In genomic region chr15:85327808-85328207, GRCm38 (mm10) we compare ENCODE assay signal across 12 mouse cellular contexts. TPM values are rescaled to one million over a fixed set of nuclear protein-coding genes. Genes with fewer than 3 reads are reported as not detected.
DNase-seq lines count a peak whose midpoint lies in the region; ATAC-seq lines count a peak whose summit lies in the region.
"Had no signal": no experiment of that assay in that cellular context is flagged by ENCODE, and none has a peak within 500 bp of the region (broad histone marks: within the 10 kb centered on the region; RNA-seq: fewer than 3 reads in every experiment).

No protein-coding gene starts in this region.

- H3K4me2 ChIP-seq in heart, embryonic 15.5 days: peak overlapping the region; percentile 26
- H3K4me2 ChIP-seq in liver, embryonic 12.5 days: peak overlapping the region; percentile 16; the same call in 1 of the 2 replicates
- H3K4me2 ChIP-seq: liver, embryonic 15.5 days; midbrain, embryonic 11.5 days had no signal

- H3K27ac ChIP-seq in heart, embryonic 15.5 days: no peak overlapping the region
- H3K27ac ChIP-seq in liver, embryonic 12.5 days: no peak overlapping the region
- H3K27ac ChIP-seq in limb, embryonic 10.5 days: no peak overlapping the region
- H3K27ac ChIP-seq: gastrocnemius, adult 2 months; hindbrain, postnatal 0 days; liver, embryonic 15.5 days had no signal

- H3K27me3 ChIP-seq in heart, embryonic 15.5 days: no peaks in the 10 kb centered on the region
- H3K27me3 ChIP-seq in liver, embryonic 12.5 days (replicated peaks): no peaks in the 10 kb centered on the region
- H3K27me3 ChIP-seq in limb, embryonic 10.5 days (ENCODE audit: low read depth, poor library complexity, severe bottlenecking): no peaks in the 10 kb centered on the region
- H3K27me3 ChIP-seq: liver, embryonic 15.5 days had no signal

- no peak overlapping the region for H3K4me3 ChIP-seq in heart, embryonic 15.5 days
- H3K4me3 ChIP-seq in liver, embryonic 12.5 days: no peak overlapping the region
- H3K4me3 ChIP-seq in limb, embryonic 10.5 days: no peak overlapping the region
- H3K4me3 ChIP-seq: gastrocnemius, adult 2 months; liver, embryonic 15.5 days had no signal

- H3K9ac ChIP-seq in heart, embryonic 15.5 days: no peak overlapping the region
- no peak overlapping the region for H3K9ac ChIP-seq in liver, embryonic 12.5 days
- H3K9ac ChIP-seq: liver, embryonic 15.5 days had no signal

- H3K36me3 ChIP-seq in heart, embryonic 15.5 days: no peaks in the 10 kb centered on the region
- no peaks in the 10 kb centered on the region for H3K36me3 ChIP-seq in liver, embryonic 12.5 days
- no peaks in the 10 kb centered on the region for H3K36me3 ChIP-seq in limb, embryonic 10.5 days
- H3K36me3 ChIP-seq: liver, embryonic 15.5 days had no signal

- no peaks in the 10 kb centered on the region for H3K9me3 ChIP-seq in heart, embryonic 15.5 days (replicated peaks)
- H3K9me3 ChIP-seq in liver, embryonic 12.5 days (replicated peaks): no peaks in the 10 kb centered on the region
- H3K9me3 ChIP-seq in limb, embryonic 10.5 days (replicated peaks): no peaks in the 10 kb centered on the region
- H3K9me3 ChIP-seq: liver, embryonic 15.5 days had no signal

- WGBS in heart, embryonic 15.5 days: 22% methylated on average over 11 of the region's 11 CpGs
- WGBS in liver, embryonic 12.5 days (ENCODE audit: insufficient replicate concordance): 10% methylated on average over 11 of the region's 11 CpGs
- 59% methylated on average over 11 of the region's 11 CpGs for WGBS in limb, embryonic 10.5 days

- 0 out of 2 replicates have a peak, but pooled peaks cover 4% of the 10 kb centered on the region for H3K4me1 ChIP-seq in heart, embryonic 15.5 days (replicated peaks)
- H3K4me1 ChIP-seq in liver, embryonic 12.5 days: peaks cover 10% of the 10 kb centered on the region
- no peaks in the 10 kb centered on the region for H3K4me1 ChIP-seq in limb, embryonic 10.5 days

- DNase-seq in heart, postnatal 4 days: no peak
- peak; percentile 41 for DNase-seq in 416B (ENCODE audit: low read depth)
- DNase-seq in c-Kit-positive CD71-positive TER-119-positive erythroid progenitor cells, embryonic 14.5 days (ENCODE audit: low spot score): no peak
- DNase-seq in urinary bladder, postnatal 25 days (ENCODE audit: low spot score): no peak
- no peak for DNase-seq in limb, embryonic 10.5 days (ENCODE audit: low spot score)
- DNase-seq: gastrocnemius, adult 2 months had no signal

- no peak for ATAC-seq in heart, embryonic 15.5 days (replicated peaks; ENCODE audit: insufficient number of reproducible peaks, insufficient read depth, low FRiP score, low read depth)
- ATAC-seq in frontal cortex, adult (ENCODE audit: low TSS enrichment): peak; percentile 95
- no peak for ATAC-seq in liver, embryonic 12.5 days
- ATAC-seq: hindbrain, postnatal 0 days had no signal

RNA-seq across cellular contexts. Expression of gene Atxn10, which starts 8.2 kb away (rescaled TPM):
- 182 and 213 TPM in 2 replicates for polyA plus RNA-seq in heart, embryonic 15.5 days (2015; fragmentation: Nextera tagmentation; extraction: Ambion mirVana)
- total RNA-seq in heart, postnatal 4 days (2021): 100 to 1,000 TPM; 119 to 127 TPM
- polyA plus RNA-seq in liver, embryonic 12.5 days (2016; fragmentation: Nextera tagmentation; extraction: Ambion mirVana): 110 and 114 TPM in 2 replicates
- polyA plus RNA-seq in limb, embryonic 10.5 days (2016; fragmentation: Nextera tagmentation; extraction: Ambion mirVana): 284 and 311 TPM in 2 replicates
